In the genomic region with DNA sequence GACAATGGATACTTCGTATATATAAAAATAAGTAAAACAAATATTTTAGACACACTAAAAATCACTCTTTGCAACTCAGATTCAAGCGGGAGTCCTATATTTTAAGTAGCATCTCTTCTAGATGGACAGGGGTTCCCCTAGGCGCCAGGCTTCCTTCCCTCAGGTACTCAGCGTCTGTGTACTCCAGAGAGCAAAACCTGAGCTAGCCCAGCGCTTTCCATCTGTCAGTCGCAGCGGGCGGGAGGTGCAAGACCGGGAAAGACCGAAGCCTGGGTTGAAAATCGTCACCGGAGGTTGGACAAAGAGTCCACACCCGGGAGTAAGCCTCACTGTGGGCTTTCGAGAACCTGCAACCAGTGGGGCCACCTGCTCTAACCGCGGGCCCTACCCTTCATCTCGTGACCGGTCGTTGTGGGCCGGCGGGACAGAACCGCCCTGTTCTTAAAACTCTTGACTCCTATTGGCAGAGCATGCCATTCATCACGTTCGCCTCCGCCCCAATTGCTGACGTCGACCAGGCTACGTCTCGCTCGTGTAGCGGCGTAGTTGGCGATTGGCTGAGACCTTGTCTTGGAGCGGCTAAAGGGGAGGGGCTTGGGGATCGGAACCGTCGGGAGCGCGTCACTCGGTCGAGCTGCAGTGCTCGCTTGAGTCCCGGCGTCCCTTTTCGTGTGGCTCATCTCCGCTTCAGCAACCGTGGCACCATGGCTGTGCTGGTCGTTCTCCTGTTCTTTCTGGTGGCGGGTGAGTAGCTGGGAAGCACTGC, we compare ENCODE assay signal across 8 mouse cellular contexts. TPM values are rescaled to one million over a fixed set of nuclear protein-coding genes. Genes with fewer than 3 reads are reported as not detected.
A peak's percentile ranks its signal among the peaks of the same experiment; 100 is the strongest.
DNase-seq lines count a peak whose midpoint lies in the region; ATAC-seq lines count a peak whose summit lies in the region.

A gene (plus strand): TSS at position 610 of the 766 bp plus-strand sequence.

- H3K27me3 ChIP-seq in forebrain, embryonic 14.5 days (replicated peaks; ENCODE audit: control insufficient read depth, insufficient read depth, low read length): no peaks in the 10 kb centered on the region
- H3K27me3 ChIP-seq in neural tube, embryonic 15.5 days (replicated peaks): no peaks in the 10 kb centered on the region

- peak; percentile 96 for DNase-seq in ES-CJ7 (ENCODE audit: low read depth, low spot score)
- peak; percentile 90 for DNase-seq in cerebellum, adult 11 months
- DNase-seq in forebrain, embryonic 14.5 days (ENCODE audit: low spot score): peak; percentile 98
- DNase-seq in heart, postnatal 14 days: peak; percentile 86 to 90
- DNase-seq in layer of hippocampus, adult 11-12 months (ENCODE audit: low spot score): peak; percentile 94
- DNase-seq in lung, adult 18-20 months: peak; percentile 95
- DNase-seq in testis, postnatal 14 days (ENCODE audit: low spot score): peak; percentile 93

- peak within 1 kb of the TSS; percentile 61 for H3K4me3 ChIP-seq in forebrain, embryonic 14.5 days (ENCODE audit: low read depth, low read length)
- peak within 1 kb of the TSS; percentile 64 for H3K4me3 ChIP-seq in neural tube, embryonic 15.5 days (replicated peaks)

- WGBS in forebrain, embryonic 14.5 days: 28% methylated on average over 49 of the region's 49 CpGs
- 17% methylated on average over 47 of the region's 49 CpGs for WGBS in neural tube, embryonic 15.5 days

- ATAC-seq in forebrain, embryonic 14.5 days: peak; percentile 100
- peak; percentile 100 for ATAC-seq in neural tube, embryonic 15.5 days (ENCODE audit: low FRiP score)

- intact Hi-C loops in heart, postnatal 14 days (cut with DNase I): no loop called here

- H3K4me1 ChIP-seq in forebrain, embryonic 14.5 days (ENCODE audit: control insufficient read depth, insufficient read depth, low read length): no peaks in the 10 kb centered on the region
- H3K4me1 ChIP-seq in neural tube, embryonic 15.5 days: peaks cover 21% of the 10 kb centered on the region

- H3K9me3 ChIP-seq in forebrain, embryonic 14.5 days (replicated peaks; ENCODE audit: control insufficient read depth, low read length): no peaks in the 10 kb centered on the region
- no peaks in the 10 kb centered on the region for H3K9me3 ChIP-seq in neural tube, embryonic 15.5 days (replicated peaks)

- peak within 1 kb of the TSS; percentile 77 for H3K9ac ChIP-seq in forebrain, embryonic 14.5 days (ENCODE audit: low read length)
- peak within 1 kb of the TSS; percentile 67 for H3K9ac ChIP-seq in neural tube, embryonic 15.5 days (replicated peaks)

- H3K36me3 ChIP-seq in forebrain, embryonic 14.5 days (ENCODE audit: control insufficient read depth, insufficient read depth, low read length): no peaks in the 10 kb centered on the region
- no peaks in the 10 kb centered on the region for H3K36me3 ChIP-seq in neural tube, embryonic 15.5 days

- H3K4me2 ChIP-seq in forebrain, embryonic 14.5 days (ENCODE audit: low read length): peak within 1 kb of the TSS; percentile 49
- peak within 1 kb of the TSS; percentile 52 for H3K4me2 ChIP-seq in neural tube, embryonic 15.5 days

- peak within 1 kb of the TSS; percentile 76 for H3K27ac ChIP-seq in forebrain, embryonic 14.5 days (ENCODE audit: low read depth, low read length)
- peak within 1 kb of the TSS; percentile 91 for H3K27ac ChIP-seq in neural tube, embryonic 15.5 days (replicated peaks)

RNA-seq across cellular contexts. Expression of the gene that starts here (rescaled TPM):
- polyA plus RNA-seq in forebrain, embryonic 14.5 days (2014; fragmentation: Nextera tagmentation; extraction: Ambion mirVana): 154 and 175 TPM in 2 replicates
- total RNA-seq in heart, postnatal 14 days (2021): 10 to 100 TPM; 19.9 to 26.4 TPM
- polyA plus RNA-seq in neural tube, embryonic 15.5 days (2015; fragmentation: Nextera tagmentation; extraction: Ambion mirVana): 212 and 226 TPM in 2 replicates

Comparison
In these comparisons a context has a peak if more than half of its experiments do, and no peak if none do; other contexts are left out.
1. Peak in every context shown above with its lines: DNase-seq, ATAC-seq, H3K4me3 ChIP-seq and H3K27ac ChIP-seq.